Mouse (Mus musculus) CH12.LX (cell line): Measurements from ENCODE around the gene Smug1.

Experiments used
- CTCF ChIP-seq, 2 experiments: IDR thresholded peaks in 1 of 2; conservative IDR thresholded peaks in 1 of 2; 2 replicates each; pipeline ENCODE4 v1.5.1; 2011 to 2012; ENCODE audit warnings: low read depth in 2 of 2, low read length in 2 of 2, improper control_type of control experiment in 1 of 2, inconsistent platforms in 1 of 2, mild to moderate bottlenecking in 1 of 2, moderate library complexity in 1 of 2
- EP300 ChIP-seq: IDR thresholded peaks from 2 replicates; pipeline ENCODE4 v1.6.1; 2011; ENCODE audit warnings: low read length, improper control_type of control experiment
- MAFK ChIP-seq: IDR thresholded peaks from 2 replicates; pipeline ENCODE4 v1.6.1; 2011; ENCODE audit warnings: low read length, improper control_type of control experiment; ENCODE audit not compliant: insufficient replicate concordance
- MEF2A ChIP-seq: IDR thresholded peaks from 2 replicates; pipeline ENCODE4 v1.6.1; 2014; ENCODE audit warnings: low read depth, mild to moderate bottlenecking, inconsistent platforms, low read length, improper control_type of control experiment, borderline replicate concordance
- NELFE ChIP-seq: IDR thresholded peaks from 2 replicates; pipeline ENCODE4 v1.6.1; 2011; ENCODE audit warnings: low read depth, low read length, improper control_type of control experiment

DNA sequence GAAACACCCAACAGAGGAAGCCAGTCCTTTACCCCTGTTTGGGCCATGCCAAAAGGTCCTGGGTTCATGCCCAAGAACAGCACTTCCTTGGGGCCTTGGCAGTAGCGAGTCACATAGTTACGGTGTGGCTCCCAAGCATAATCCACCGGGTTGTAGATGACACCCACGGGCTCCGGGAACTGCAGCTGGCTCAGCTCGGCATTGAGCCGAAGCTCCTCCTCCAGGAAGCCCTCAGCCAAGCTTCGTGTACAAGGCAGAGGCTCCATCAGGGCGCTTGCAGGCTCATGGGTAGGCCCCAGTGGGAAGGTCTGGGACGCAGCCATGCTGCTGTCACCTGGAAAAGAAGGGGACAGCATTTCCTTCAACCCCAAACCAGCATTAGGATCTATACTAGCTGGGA is 9.3 kb downstream of the Smug1 start:
- TF ChIP-seq NELFE (no peak), MEF2A (no peak), MAFK (no peak), CTCF (conservative IDR thresholded peaks at IDR 0.05 in 1 of 2, IDR thresholded peaks at IDR 0.05 in 1 of 2; ENCODE audit: low read depth in 2 of 2, low read length in 2 of 2) (no peak), EP300 (no peak)
